Mouse (Mus musculus) forebrain, embryonic 12.5 days (tissue): Measurements from ENCODE around the gene Hdgfl2. TPM values are rescaled to one million over a fixed set of nuclear protein-coding genes. Genes with fewer than 3 reads are reported as not detected.
A peak's percentile ranks its signal among the peaks of the same experiment; 100 is the strongest.

Experiments used
- ATAC-seq: fragments of 200-750 bp; cut with Nextera tagmentation; 2 replicates; pipeline ENCODE4 v1.8.0; 2017; ENCODE audit warnings: moderate TSS enrichment; ENCODE audit not compliant: low FRiP score
- H3K27ac ChIP-seq: fragments of 300-500 bp; sonication (generic); 2 replicates; pipeline ENCODE4 v1.5.1; 2016; ENCODE audit warnings: mild to moderate bottlenecking
- H3K27me3 ChIP-seq: fragments of 300-500 bp; sonication (generic); 2 replicates; pipeline ENCODE4 v1.6.1; 2016; ENCODE audit warnings: mild to moderate bottlenecking
- H3K36me3 ChIP-seq: fragments of 300-500 bp; sonication (generic); replicated peaks from 2 replicates; pipeline ENCODE4 v1.6.1; 2016; ENCODE audit warnings: mild to moderate bottlenecking
- H3K4me1 ChIP-seq: fragments of 300-500 bp; sonication (generic); 2 replicates; pipeline ENCODE4 v1.6.1; 2016
- H3K4me2 ChIP-seq: fragments of 300-500 bp; sonication (generic); 2 replicates; pipeline ENCODE4 v1.6.1; 2016; ENCODE audit warnings: mild to moderate bottlenecking, moderate library complexity
- H3K4me3 ChIP-seq: fragments of 300-500 bp; sonication (generic); replicated peaks from 2 replicates; pipeline ENCODE4 v1.5.1; 2016; ENCODE audit warnings: mild to moderate bottlenecking
- H3K9ac ChIP-seq: fragments of 300-500 bp; sonication (generic); 2 replicates; pipeline ENCODE4 v1.6.1; 2016; ENCODE audit warnings: mild to moderate bottlenecking
- H3K9me3 ChIP-seq: fragments of 300-500 bp; sonication (generic); 2 replicates; pipeline ENCODE4 v1.6.1; 2016
- WGBS: fragments of 180-500 bp; shearing (Covaris S2); methylation state at CpG from one replicate; pipeline ENCODE4 v1.1.7; 2016; 5-methylcytosine and 5-hydroxymethylcytosine counted together
- polyA plus RNA-seq: library from polyadenylated mRNA; unstranded; fragments of >200 nt; fragmentation: Nextera tagmentation; extraction: Ambion mirVana; gene quantifications from 2 replicates; pipeline ENCODE4 v1.2.1, GENCODE M21; 2016

Gene Hdgfl2
- polyA plus RNA-seq, 1 experiment from 2014 or later: 183 TPM

- Histone ChIP-seq H3K4me1 (peaks cover 16% of the 10 kb centered on the region), H3K9ac (peak overlapping the region; percentile 22), H3K4me3 (peak overlapping the region; percentile 36), H3K27ac (no peak overlapping the region), H3K4me2 (peak overlapping the region; percentile 57), H3K9me3 (peaks cover 9% of the 10 kb centered on the region), H3K36me3 (peaks cover 4% of the 10 kb centered on the region; the same call in 1 of the 2 replicates), H3K27me3 (peaks cover 72% of the 10 kb centered on the region)
- 0 out of 2 replicates have a peak, but pooled peaks have one; percentile 15 for ATAC-seq
- WGBS: 10% methylated on average over 59 of the region's 59 CpGs
Observed at GRCm38 (mm10) chr17:56124377-56125275, 45.2 kb downstream of the Hdgfl2 start.

DNA sequence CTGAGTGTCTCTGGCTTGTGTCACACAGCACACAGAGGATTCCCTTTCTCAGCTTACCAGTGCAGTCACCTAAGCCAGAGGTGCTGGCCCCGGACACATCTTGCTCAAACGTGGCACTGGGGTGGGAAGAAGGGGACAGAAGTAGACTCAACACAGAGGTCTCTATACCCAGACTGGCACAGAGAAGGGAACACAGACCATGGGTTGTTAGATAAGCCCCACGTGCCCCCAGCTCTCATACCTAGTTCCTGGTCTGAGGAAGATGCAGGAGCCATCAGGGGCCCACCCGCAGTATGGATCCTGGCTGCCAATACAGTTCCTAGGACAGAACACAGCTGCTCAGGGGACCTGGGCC lies 45.8 kb downstream of the Hdgfl2 start:
- Histone ChIP-seq H3K36me3 (peaks cover 4% of the 10 kb centered on the region; the same call in 1 of the 2 replicates), H3K27ac (no peak overlapping the region), H3K9ac (no peak overlapping the region), H3K4me3 (no peak overlapping the region), H3K4me1 (peaks cover 13% of the 10 kb centered on the region), H3K27me3 (peaks cover 66% of the 10 kb centered on the region), H3K4me2 (no peak overlapping the region), H3K9me3 (peaks cover 9% of the 10 kb centered on the region)
- WGBS: 85% methylated on average over 4 of the region's 4 CpGs
- no peak for ATAC-seq

GRCm38 (mm10) chr17:56126175-56126574 lies 46.7 kb downstream of the Hdgfl2 start:
- Histone ChIP-seq H3K27ac (no peak overlapping the region), H3K4me2 (no peak overlapping the region), H3K27me3 (peaks cover 56% of the 10 kb centered on the region), H3K9ac (no peak overlapping the region), H3K9me3 (peaks cover 9% of the 10 kb centered on the region), H3K36me3 (peaks cover 12% of the 10 kb centered on the region; the same call in 1 of the 2 replicates), H3K4me1 (peaks cover 10% of the 10 kb centered on the region), H3K4me3 (no peak overlapping the region)
- WGBS: 77% methylated on average over 11 of the region's 11 CpGs
- no peak for ATAC-seq

- Histone ChIP-seq H3K4me1 (peaks cover 10% of the 10 kb centered on the region), H3K27ac (no peak overlapping the region), H3K9ac (no peak overlapping the region), H3K9me3 (no peaks in the 10 kb centered on the region; the same call in 1 of the 2 replicates), H3K36me3 (peaks cover 12% of the 10 kb centered on the region; the same call in 1 of the 2 replicates), H3K4me3 (no peak overlapping the region), H3K27me3 (peaks cover 36% of the 10 kb centered on the region), H3K4me2 (no peak overlapping the region)
- ATAC-seq: no peak
- WGBS: 89% methylated on average over 15 of the region's 15 CpGs
Observed at GRCm38 (mm10) chr17:56128246-56128645, 48.8 kb downstream of the Hdgfl2 start.

DNA sequence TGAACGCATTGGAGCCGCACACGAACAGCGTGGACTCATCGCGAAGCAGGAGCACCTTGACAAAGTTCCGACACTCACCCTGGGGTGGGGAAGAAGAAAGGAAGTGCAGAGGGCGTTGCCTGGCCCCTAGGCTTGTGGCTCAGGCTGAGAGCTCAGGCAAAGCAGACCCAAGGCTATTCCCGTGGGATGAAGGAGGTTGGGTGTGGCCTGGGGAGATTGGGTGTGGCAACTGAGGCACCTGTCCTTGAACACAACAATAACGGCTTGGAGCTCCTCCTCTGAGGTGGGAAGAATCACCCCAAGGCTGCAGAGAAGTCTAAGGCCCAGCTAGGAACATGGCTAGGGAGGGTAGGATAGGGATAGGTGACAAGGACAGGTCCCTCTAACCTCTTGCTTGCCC lies 51.7 kb downstream of the Hdgfl2 start:
- H3K4me3 ChIP-seq: no peak overlapping the region
- peaks cover 15% of the 10 kb centered on the region for H3K4me1 ChIP-seq
- ATAC-seq: no peak
- no peak overlapping the region for H3K9ac ChIP-seq
- H3K27ac ChIP-seq: no peak overlapping the region
- H3K4me2 ChIP-seq: no peak overlapping the region
- no peaks in the 10 kb centered on the region for H3K9me3 ChIP-seq
- peaks cover 26% of the 10 kb centered on the region for H3K27me3 ChIP-seq
- 89% methylated on average over 10 of the region's 10 CpGs for WGBS
- peaks cover 9% of the 10 kb centered on the region; the same call in 1 of the 2 replicates for H3K36me3 ChIP-seq

DNA sequence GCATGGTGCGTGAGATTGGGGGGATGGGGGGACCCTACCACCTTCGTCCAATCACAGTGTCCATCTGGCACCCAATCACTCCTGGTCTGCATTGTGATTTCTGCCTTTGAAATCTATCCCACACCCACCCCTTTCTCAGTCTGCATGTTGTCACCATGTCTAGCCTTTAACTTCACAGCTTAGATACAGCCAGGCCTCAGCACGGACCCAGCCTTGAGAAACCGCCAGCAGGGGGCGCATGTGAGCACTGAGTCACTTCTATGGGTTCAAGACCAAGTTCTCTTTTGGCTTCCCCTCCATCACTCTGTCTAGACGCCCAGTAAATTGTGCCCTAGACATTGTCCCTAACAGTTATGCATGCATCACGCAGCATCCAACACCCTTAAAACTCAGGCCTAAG lies 52.4 kb downstream of the Hdgfl2 start:
- peaks cover 8% of the 10 kb centered on the region; the same call in 1 of the 2 replicates for H3K36me3 ChIP-seq
- H3K9ac ChIP-seq: no peak overlapping the region
- no peak overlapping the region for H3K4me3 ChIP-seq
- 0 out of 2 replicates have a peak, but pooled peaks have one; percentile 24 for ATAC-seq
- H3K27me3 ChIP-seq: peaks cover 28% of the 10 kb centered on the region
- H3K27ac ChIP-seq: no peak overlapping the region
- H3K4me1 ChIP-seq: peaks cover 15% of the 10 kb centered on the region
- H3K9me3 ChIP-seq: no peaks in the 10 kb centered on the region
- no peak overlapping the region for H3K4me2 ChIP-seq
- 41% methylated on average over 7 of the region's 7 CpGs for WGBS

- H3K4me2 ChIP-seq: no peak overlapping the region
- H3K36me3 ChIP-seq: peaks cover 8% of the 10 kb centered on the region; the same call in 1 of the 2 replicates
- H3K27ac ChIP-seq: no peak overlapping the region
- no peak overlapping the region for H3K9ac ChIP-seq
- H3K4me1 ChIP-seq: peaks cover 15% of the 10 kb centered on the region
- H3K4me3 ChIP-seq: no peak overlapping the region
- 4% methylated on average over 14 of the region's 14 CpGs for WGBS
- H3K9me3 ChIP-seq: no peaks in the 10 kb centered on the region
- ATAC-seq: no peak
- peaks cover 33% of the 10 kb centered on the region for H3K27me3 ChIP-seq
Observed at GRCm38 (mm10) chr17:56132661-56133060, 53.2 kb downstream of the Hdgfl2 start.

DNA sequence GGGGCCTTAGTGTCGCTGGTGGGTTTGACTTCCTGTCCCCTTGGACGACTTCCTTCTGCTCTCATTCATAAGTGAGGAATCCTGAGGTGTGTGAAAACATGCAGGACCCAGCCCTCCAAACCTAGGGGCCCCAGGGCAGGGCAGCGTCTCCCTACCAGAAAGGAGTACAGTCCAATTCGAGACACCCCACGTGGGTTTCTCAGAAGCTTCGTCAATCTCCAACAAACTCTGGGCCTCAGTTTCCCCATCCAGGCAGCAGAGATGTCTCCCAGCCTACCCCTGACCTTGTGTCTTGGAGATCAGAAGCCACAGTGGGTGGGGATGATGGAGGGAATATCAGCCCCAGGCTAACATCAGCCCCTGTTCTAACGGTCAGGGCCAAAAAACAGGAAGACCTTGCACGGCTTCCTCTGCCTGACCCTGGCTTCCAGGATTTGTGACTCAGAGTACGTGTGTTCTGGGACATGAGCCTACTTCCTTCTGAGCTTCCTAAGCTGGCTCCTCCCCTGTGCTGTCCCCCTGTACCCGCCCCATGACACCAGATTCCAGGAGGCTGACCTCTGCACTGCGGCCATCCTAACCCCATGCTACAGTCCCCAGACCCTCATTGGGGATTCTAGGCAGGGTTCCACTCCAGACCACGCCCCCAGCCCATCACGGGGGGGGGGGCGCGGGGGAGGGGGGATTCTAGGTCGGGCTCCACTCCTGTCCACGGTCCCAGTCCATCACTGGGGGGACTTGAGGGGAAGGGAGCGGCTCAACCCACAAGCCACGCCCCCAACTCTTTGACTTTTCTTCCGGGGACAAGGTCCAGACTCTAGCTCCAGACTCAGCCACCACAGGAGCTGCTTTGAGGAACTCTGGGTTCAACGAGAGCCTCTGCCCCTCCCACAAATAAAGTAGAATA lies 54.3 kb downstream of the Hdgfl2 start:
- Histone ChIP-seq H3K9me3 (no peaks in the 10 kb centered on the region), H3K4me1 (peaks cover 22% of the 10 kb centered on the region), H3K36me3 (peaks cover 8% of the 10 kb centered on the region; the same call in 1 of the 2 replicates), H3K4me2 (peak overlapping the region; percentile 48), H3K4me3 (peak overlapping the region; percentile 19; the same call in 1 of the 2 replicates), H3K9ac (0 out of 2 replicates have a peak overlapping the region, but pooled peaks have one; percentile 12), H3K27ac (no peak overlapping the region), H3K27me3 (peaks cover 41% of the 10 kb centered on the region)
- 21% methylated on average over 20 of the region's 21 CpGs for WGBS
- no peak for ATAC-seq

DNA sequence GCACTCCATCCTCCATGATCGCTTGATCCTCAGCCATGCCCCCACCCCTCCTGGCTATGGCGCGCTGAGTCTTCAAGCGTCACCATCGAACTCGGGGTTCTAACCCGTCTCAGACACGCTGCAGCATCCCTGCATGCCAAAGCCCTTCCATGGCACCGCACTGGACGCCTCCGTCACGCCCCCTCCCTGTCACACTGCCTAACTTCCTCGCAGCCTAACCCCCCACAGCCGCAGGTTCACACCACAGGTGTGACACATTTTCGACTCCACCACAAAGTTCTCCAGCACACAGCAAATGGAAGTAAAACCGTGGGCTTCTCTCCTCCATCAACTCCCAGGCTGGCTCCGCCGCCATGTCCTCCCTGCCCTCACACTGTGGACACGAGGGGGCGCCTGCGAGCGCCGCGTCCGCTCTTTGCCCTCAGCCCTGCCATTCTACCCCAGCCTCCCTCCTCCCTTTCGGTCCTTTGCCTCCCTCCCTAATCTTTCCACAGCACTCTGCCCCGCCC lies 55.1 kb downstream of the Hdgfl2 start:
- 1% methylated on average over 27 of the region's 27 CpGs for WGBS
- peak overlapping the region; percentile 48 for H3K4me2 ChIP-seq
- peaks cover 8% of the 10 kb centered on the region; the same call in 1 of the 2 replicates for H3K36me3 ChIP-seq
- H3K4me3 ChIP-seq: peak overlapping the region; percentile 19
- peaks cover 28% of the 10 kb centered on the region for H3K4me1 ChIP-seq
- H3K27me3 ChIP-seq: peaks cover 49% of the 10 kb centered on the region
- no peak overlapping the region; the same call in 1 of the 2 replicates for H3K9ac ChIP-seq
- H3K9me3 ChIP-seq: no peaks in the 10 kb centered on the region
- ATAC-seq: no peak
- H3K27ac ChIP-seq: no peak overlapping the region

GRCm38 (mm10) chr17:56136558-56136957 lies 57.1 kb downstream of the Hdgfl2 start:
- peaks cover 70% of the 10 kb centered on the region for H3K27me3 ChIP-seq
- H3K4me2 ChIP-seq: no peak overlapping the region
- no peaks in the 10 kb centered on the region for H3K9me3 ChIP-seq
- H3K9ac ChIP-seq: no peak overlapping the region
- no peaks in the 10 kb centered on the region for H3K36me3 ChIP-seq
- WGBS: 85% methylated on average over 7 of the region's 7 CpGs
- H3K27ac ChIP-seq: no peak overlapping the region
- peaks cover 39% of the 10 kb centered on the region for H3K4me1 ChIP-seq
- no peak overlapping the region for H3K4me3 ChIP-seq
- no peak for ATAC-seq

- Histone ChIP-seq H3K4me2 (peak overlapping the region; percentile 96), H3K9me3 (no peaks in the 10 kb centered on the region), H3K27ac (no peak overlapping the region), H3K4me3 (peak overlapping the region; percentile 4; the same call in 1 of the 2 replicates), H3K27me3 (peaks cover 84% of the 10 kb centered on the region), H3K36me3 (no peaks in the 10 kb centered on the region), H3K9ac (peak overlapping the region; percentile 14; the same call in 1 of the 2 replicates), H3K4me1 (peaks cover 54% of the 10 kb centered on the region)
- WGBS: 14% methylated on average over 25 of the region's 25 CpGs
- no peak for ATAC-seq
Observed at GRCm38 (mm10) chr17:56137839-56138613, 58.6 kb downstream of the Hdgfl2 start.
